Mouse (Mus musculus) hindbrain, embryonic 11.5 days (tissue): ENCODE results near the gene Inava. TPM values are rescaled to one million over a fixed set of nuclear protein-coding genes. Genes with fewer than 3 reads are reported as not detected.

Experiments
- ATAC-seq: fragments of 200-750 bp; cut with Nextera tagmentation; 2 replicates; pipeline ENCODE4 v1.8.0; 2017; ENCODE audit warnings: mild to moderate bottlenecking, moderate TSS enrichment, moderate library complexity; ENCODE audit not compliant: low FRiP score
- DNase-seq: peaks from one replicate; pipeline ENCODE4 v3.0.0-alpha.2; 2015; ENCODE audit warnings: low spot score
- H3K27ac ChIP-seq: fragments of 300-500 bp; sonication (generic); 2 replicates; pipeline ENCODE4 v1.5.1; 2014; ENCODE audit warnings: mild to moderate bottlenecking, low read depth, low read length
- H3K27me3 ChIP-seq: fragments of 300-500 bp; sonication (generic); 2 replicates; pipeline ENCODE4 v1.6.1; 2014; ENCODE audit warnings: mild to moderate bottlenecking, low read length, moderate library complexity, mixed read lengths; ENCODE audit not compliant: control insufficient read depth, insufficient read depth
- H3K36me3 ChIP-seq: fragments of 300-500 bp; sonication (generic); 2 replicates; pipeline ENCODE4 v1.6.1; 2014; ENCODE audit warnings: mild to moderate bottlenecking, low read length, moderate library complexity, mixed read lengths; ENCODE audit not compliant: control insufficient read depth, insufficient read depth
- H3K4me1 ChIP-seq: fragments of 300-500 bp; sonication (generic); replicated peaks from 2 replicates; pipeline ENCODE4 v1.6.1; 2014; ENCODE audit warnings: low read length, mixed read lengths; ENCODE audit not compliant: control insufficient read depth, insufficient read depth
- H3K4me2 ChIP-seq: fragments of 300-500 bp; sonication (generic); replicated peaks from 2 replicates; pipeline ENCODE4 v1.6.1; 2014; ENCODE audit warnings: mild to moderate bottlenecking, low read depth, low read length
- H3K4me3 ChIP-seq: fragments of 300-500 bp; sonication (generic); 2 replicates; pipeline ENCODE4 v1.5.1; 2014; ENCODE audit warnings: low read depth, low read length
- H3K9ac ChIP-seq: fragments of 300-500 bp; sonication (generic); 2 replicates; pipeline ENCODE4 v1.6.1; 2014; ENCODE audit warnings: low read depth, low read length
- H3K9me3 ChIP-seq: fragments of 300-500 bp; sonication (generic); 2 replicates; pipeline ENCODE4 v1.6.1; 2016; ENCODE audit warnings: low read length; ENCODE audit not compliant: control insufficient read depth
- WGBS: fragments of 180-500 bp; shearing (Covaris S2); extraction: QIAGEN DNeasy Blood & Tissue Kit; methylation state at CpG from one replicate; pipeline ENCODE4 v1.1.7; 2014; 5-methylcytosine and 5-hydroxymethylcytosine counted together
- polyA plus RNA-seq: library from polyadenylated mRNA; unstranded; fragments of >200 nt; fragmentation: Nextera tagmentation; extraction: Ambion mirVana; gene quantifications from 2 replicates; pipeline ENCODE4 v1.2.1, GENCODE M21; 2014

Inava gene
- polyA plus RNA-seq, 1 experiment from 2014 or later: 13.9 TPM

DNA sequence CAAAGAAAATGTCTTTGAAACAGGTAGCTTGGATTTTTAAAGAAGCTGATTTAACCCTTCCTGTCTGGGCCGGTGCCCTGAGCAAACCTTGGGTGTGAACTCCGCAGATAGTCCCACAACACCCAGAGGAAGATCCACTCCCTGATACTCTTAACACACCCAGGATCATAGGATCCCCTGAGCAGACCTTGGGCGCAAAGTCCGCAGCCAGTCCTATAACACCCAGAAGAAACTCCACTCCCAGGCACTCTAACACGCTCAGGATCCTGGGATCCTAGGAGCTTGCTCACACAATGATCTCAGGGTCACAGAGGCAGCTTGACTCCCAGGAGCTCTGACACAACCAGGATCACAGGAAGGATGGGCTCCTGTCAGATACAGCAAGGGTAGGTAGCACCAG is 44.0 kb downstream of the Inava start:
- Histone ChIP-seq H3K4me2 (no peak overlapping the region), H3K27ac (no peak overlapping the region), H3K4me3 (no peak overlapping the region), H3K4me1 (no peaks in the 10 kb centered on the region), H3K36me3 (no peaks in the 10 kb centered on the region), H3K9ac (no peak overlapping the region), H3K27me3 (no peaks in the 10 kb centered on the region), H3K9me3 (no peaks in the 10 kb centered on the region)
- ATAC-seq (no peak), DNase-seq (no peak)
- WGBS: 92% methylated on average over 5 of the region's 5 CpGs

DNA sequence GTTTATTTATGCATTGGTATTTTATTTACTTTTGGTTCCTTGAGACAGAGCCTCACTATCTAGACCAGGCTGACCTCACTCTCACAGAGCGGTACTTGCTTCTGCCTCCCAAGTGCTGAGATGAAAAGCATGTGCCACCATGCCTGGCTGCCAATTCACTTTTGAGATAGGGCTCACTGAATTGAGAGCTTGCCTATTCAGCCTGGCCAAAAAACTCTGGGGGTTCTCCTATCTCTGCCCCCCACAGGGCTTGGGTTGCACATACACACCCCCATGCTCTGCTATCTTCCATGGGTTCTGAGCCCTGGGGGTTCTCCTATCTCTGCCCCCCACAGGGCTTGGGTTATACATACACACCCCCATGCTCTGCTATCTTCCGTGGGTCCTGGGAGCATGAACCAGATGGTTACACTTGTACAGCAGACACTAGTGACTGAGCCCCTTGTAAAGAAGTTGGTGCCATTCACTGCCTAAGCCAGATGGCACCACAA is 54.5 kb downstream of the Inava start:
- DNase-seq (no peak), ATAC-seq (no peak)
- Histone ChIP-seq H3K4me1 (no peaks in the 10 kb centered on the region), H3K27ac (no peak overlapping the region), H3K27me3 (no peaks in the 10 kb centered on the region), H3K4me2 (no peak overlapping the region), H3K9ac (no peak overlapping the region), H3K9me3 (no peaks in the 10 kb centered on the region), H3K4me3 (no peak overlapping the region), H3K36me3 (no peaks in the 10 kb centered on the region)
- WGBS: 76% methylated on average over 2 of the region's 2 CpGs

DNA sequence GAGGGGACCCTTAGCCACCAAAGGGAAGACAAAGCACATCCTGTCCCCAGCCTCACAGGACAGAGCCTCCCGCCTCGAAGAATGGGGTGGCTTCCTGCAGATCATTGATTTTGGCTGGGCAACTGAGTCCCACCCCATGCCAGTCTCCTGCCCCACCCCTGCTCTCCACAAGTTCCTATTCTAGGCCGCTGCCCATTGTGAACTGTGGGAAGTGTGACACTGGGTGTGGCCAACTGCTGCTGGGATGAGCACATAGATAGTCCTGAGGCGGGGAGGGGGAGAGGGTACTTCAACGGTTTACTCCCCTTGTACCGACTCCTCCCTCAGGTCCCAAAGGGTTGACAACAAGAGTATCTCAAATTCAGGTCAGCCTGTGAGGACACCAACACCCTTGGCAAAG is 55.3 kb downstream of the Inava start:
- ATAC-seq (no peak), DNase-seq (no peak)
- Histone ChIP-seq H3K27me3 (no peaks in the 10 kb centered on the region), H3K9ac (no peak overlapping the region), H3K4me3 (no peak overlapping the region), H3K4me2 (no peak overlapping the region), H3K4me1 (peaks cover 4% of the 10 kb centered on the region; the same call in 1 of the 2 replicates), H3K36me3 (no peaks in the 10 kb centered on the region), H3K27ac (no peak overlapping the region), H3K9me3 (no peaks in the 10 kb centered on the region)
- WGBS: 60% methylated on average over 6 of the region's 6 CpGs

DNA sequence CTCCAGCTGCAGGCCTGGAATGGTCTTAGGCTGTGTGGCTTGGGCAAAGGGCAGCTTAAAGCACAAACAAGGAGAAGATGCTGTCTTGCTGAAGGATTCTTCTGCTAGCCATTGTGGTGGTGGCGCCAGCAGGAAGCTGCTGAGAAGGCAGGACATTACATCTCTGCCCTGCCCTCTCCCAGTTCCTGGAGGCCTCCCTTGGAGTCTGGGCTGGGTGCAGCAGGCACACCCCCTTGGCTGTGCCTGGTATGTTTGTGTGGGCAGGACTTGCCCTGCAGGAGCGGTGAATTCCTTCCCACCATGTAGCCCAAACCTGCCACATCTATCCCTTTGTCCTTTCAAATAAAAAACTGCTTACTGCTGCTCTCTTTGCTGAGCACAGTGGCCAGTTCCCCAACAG is 57.0 kb downstream of the Inava start:
- no peaks in the 10 kb centered on the region for H3K36me3 ChIP-seq
- DNase-seq (no peak), ATAC-seq (no peak)
- H3K4me1 ChIP-seq: peaks cover 11% of the 10 kb centered on the region
- H3K4me2 ChIP-seq: no peak overlapping the region
- no peaks in the 10 kb centered on the region for H3K27me3 ChIP-seq
- H3K4me3 ChIP-seq: no peak overlapping the region
- WGBS: 75% methylated on average over 2 of the region's 2 CpGs
- H3K9me3 ChIP-seq: no peaks in the 10 kb centered on the region
- H3K27ac ChIP-seq: no peak overlapping the region
- H3K9ac ChIP-seq: no peak overlapping the region

DNA sequence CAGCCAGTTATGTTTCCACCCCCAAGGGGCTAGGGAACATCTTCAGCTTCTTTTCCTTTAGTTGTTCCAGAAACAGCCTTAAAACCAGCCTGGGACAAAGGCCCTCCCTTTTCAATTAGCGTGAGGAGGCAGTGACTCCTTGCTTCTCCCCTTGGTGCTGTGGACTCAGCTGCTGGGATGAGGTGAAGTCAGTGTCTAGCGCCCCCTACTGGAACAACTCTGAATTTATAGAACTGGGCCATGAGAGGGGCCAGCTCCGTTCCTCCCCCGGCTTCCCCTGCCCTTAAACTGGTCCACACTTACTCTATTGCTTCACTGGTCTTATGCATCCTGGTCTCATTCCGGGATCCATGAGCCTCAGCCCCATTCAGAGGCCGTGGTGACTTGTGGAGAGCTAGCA is 58.9 kb downstream of the Inava start:
- peaks cover 11% of the 10 kb centered on the region for H3K4me1 ChIP-seq
- no peak overlapping the region for H3K27ac ChIP-seq
- no peak overlapping the region for H3K9ac ChIP-seq
- DNase-seq: peak; percentile 79
- no peaks in the 10 kb centered on the region for H3K27me3 ChIP-seq
- ATAC-seq: no peak
- H3K4me2 ChIP-seq: no peak overlapping the region
- no peaks in the 10 kb centered on the region for H3K36me3 ChIP-seq
- WGBS: 37% methylated on average over 6 of the region's 6 CpGs
- no peak overlapping the region for H3K4me3 ChIP-seq
- no peaks in the 10 kb centered on the region for H3K9me3 ChIP-seq

DNA sequence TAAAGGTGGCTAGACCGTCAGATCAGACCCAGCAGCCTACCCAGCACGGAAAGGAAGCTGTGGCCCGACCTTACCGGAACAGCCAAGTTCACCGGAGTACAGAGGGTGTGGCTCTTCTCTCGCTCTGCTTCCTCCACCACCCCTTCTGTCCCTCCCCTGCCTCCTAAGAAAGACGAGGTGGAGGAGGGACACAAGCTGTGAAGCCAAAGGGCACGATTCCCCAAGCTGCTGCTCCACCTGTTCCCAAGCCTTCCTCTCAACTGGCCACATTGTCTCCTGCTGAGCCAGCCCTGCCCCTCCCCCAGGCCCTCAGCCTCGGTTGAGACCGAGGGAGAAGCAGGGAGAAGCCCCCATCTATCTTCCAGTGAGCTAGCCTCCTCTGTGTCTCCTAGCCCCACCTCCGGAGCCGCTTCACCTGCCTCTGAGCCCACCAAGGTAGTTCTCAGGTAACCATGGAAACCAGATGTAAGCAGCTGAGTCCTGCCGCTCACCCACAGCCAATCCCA is 59.9 kb downstream of the Inava start:
- Histone ChIP-seq H3K4me3 (no peak overlapping the region), H3K4me2 (no peak overlapping the region), H3K36me3 (no peaks in the 10 kb centered on the region), H3K4me1 (peaks cover 11% of the 10 kb centered on the region), H3K27me3 (no peaks in the 10 kb centered on the region), H3K9ac (no peak overlapping the region), H3K27ac (no peak overlapping the region), H3K9me3 (no peaks in the 10 kb centered on the region)
- DNase-seq (peak; percentile 53), ATAC-seq (peak; percentile 6; the same call in 1 of the 2 replicates)
- WGBS: 10% methylated on average over 13 of the region's 13 CpGs

DNA sequence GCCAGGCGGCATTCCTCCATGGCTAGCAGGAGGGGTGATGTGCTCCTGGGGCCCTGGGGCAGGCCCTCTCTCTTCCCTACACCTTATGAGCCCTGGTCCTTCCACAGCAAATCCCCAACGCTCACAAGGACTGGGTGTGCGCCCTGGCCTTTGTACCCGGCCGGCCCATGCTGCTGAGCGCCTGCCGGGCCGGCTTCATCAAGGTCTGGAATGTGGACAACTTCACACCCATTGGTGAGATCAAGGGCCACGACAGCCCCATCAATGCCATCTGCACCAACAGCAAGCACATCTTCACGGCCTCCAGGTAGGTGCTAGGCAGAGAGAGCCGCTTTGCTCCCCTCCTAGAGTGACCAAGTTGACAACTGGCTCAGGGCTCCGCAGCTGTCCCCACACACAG is 61.4 kb downstream of the Inava start:
- H3K9ac ChIP-seq: no peak overlapping the region
- no peak for ATAC-seq
- 64% methylated on average over 12 of the region's 12 CpGs for WGBS
- H3K4me3 ChIP-seq: no peak overlapping the region
- H3K36me3 ChIP-seq: no peaks in the 10 kb centered on the region
- H3K27ac ChIP-seq: no peak overlapping the region
- H3K4me1 ChIP-seq: peaks cover 11% of the 10 kb centered on the region
- H3K9me3 ChIP-seq: no peaks in the 10 kb centered on the region
- DNase-seq: no peak
- H3K4me2 ChIP-seq: no peak overlapping the region
- no peaks in the 10 kb centered on the region for H3K27me3 ChIP-seq

DNA sequence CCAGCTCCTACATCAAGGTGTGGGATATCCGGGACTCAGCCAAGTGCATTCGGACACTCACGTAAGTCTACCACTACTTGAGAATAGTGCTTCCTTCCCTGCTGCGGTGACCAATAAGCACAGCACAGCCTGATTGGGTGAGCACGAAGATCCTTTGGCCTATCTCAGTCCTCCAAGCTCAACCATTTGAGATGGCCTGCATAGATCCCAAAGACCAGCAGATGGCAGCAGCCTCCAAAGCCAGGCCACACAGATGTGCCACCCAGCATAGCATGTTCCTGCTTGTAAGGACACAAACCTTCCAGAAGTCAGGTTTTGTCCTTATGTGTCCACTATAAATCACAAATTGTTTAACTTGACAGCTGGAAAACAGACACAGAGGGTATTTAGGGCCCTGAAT is 64.0 kb downstream of the Inava start:
- Histone ChIP-seq H3K27me3 (no peaks in the 10 kb centered on the region), H3K9me3 (no peaks in the 10 kb centered on the region), H3K27ac (no peak overlapping the region), H3K4me3 (no peak overlapping the region), H3K9ac (no peak overlapping the region), H3K4me2 (no peak overlapping the region), H3K4me1 (peaks cover 11% of the 10 kb centered on the region), H3K36me3 (no peaks in the 10 kb centered on the region)
- peak; percentile 88 for DNase-seq
- peak; percentile 59 for ATAC-seq
- WGBS: 7% methylated on average over 5 of the region's 5 CpGs

DNA sequence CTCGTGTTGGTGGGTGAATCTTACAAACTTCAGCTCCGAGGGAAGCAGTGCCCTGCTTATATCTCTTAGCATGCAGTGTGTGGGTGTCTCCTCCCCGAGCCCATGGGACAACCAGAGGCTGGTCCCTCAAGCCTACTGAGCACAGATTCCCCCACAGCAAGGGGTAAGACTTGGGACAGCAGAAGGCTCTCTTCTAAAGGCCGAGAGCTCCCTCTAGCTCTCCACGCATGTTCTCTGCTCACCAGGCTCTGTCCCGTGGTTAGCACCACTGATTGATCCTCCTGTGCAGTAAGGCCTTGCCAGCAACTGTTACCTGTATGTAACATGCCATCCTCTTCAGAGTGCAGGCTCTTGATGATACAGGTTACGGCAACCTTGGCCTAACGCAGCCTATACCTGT is 66.4 kb downstream of the Inava start:
- WGBS: 73% methylated on average over 8 of the region's 8 CpGs
- no peaks in the 10 kb centered on the region for H3K36me3 ChIP-seq
- H3K27me3 ChIP-seq: no peaks in the 10 kb centered on the region
- H3K27ac ChIP-seq: no peak overlapping the region
- ATAC-seq (no peak), DNase-seq (no peak)
- no peak overlapping the region for H3K9ac ChIP-seq
- H3K9me3 ChIP-seq: no peaks in the 10 kb centered on the region
- peaks cover under 1% of the 10 kb centered on the region; the same call in 1 of the 2 replicates for H3K4me1 ChIP-seq
- H3K4me3 ChIP-seq: no peak overlapping the region
- no peak overlapping the region for H3K4me2 ChIP-seq
